Mouse (Mus musculus) gastrocnemius, postnatal 25 days (tissue): Measurements from ENCODE around the gene Rab11fip2. TPM values are rescaled to one million over a fixed set of nuclear protein-coding genes. Genes with fewer than 3 reads are reported as not detected.

Source experiments
- DNase-seq: peaks from one replicate; pipeline ENCODE4 v3.0.0; 2022
- long read RNA-seq, 2 experiments: library from polyadenylated mRNA; stranded (forward); transcript quantifications; one replicate each; pipeline ENCODE4 v2.0.0; 2021
- total RNA-seq, 2 experiments: library from RNA; stranded (reverse); gene quantifications; 1 replicate in 1 of 2; 2 replicates in 1 of 2; pipeline ENCODE4 v1.2.3; 2021

Gene Rab11fip2
- 1 to 10 TPM; 9.3 to 9.6 TPM for total RNA-seq
- long read RNA-seq, experiment 1: 0 reads
- long read RNA-seq, experiment 2: 0 reads

- peak; percentile 89 for DNase-seq
These were observed at the start of gene Rab11fip2 for GRCm38 (mm10) chr19:59943322-59943871. TSS of gene Rab11fip2 (minus strand) at chr19:59943654.

GRCm38 (mm10) chr19:59981588-59981987 is 38.1 kb upstream of the Rab11fip2 start:
- no peak for DNase-seq

GRCm38 (mm10) chr19:59954936-59955335 is 11.5 kb upstream of the Rab11fip2 start:
- DNase-seq: no peak

GRCm38 (mm10) chr19:59949731-59950130 is 6.3 kb upstream of the Rab11fip2 start:
- DNase-seq: no peak

GRCm38 (mm10) chr19:59942716-59943321 is 635 bp downstream of the Rab11fip2 start:
- no peak for DNase-seq

GRCm38 (mm10) chr19:59939711-59940110 is 3.7 kb downstream of the Rab11fip2 start:
- DNase-seq: no peak

- no peak for DNase-seq
These were observed 11.4 kb downstream of the Rab11fip2 start for GRCm38 (mm10) chr19:59932085-59932484.

- DNase-seq: no peak
These were observed 14.8 kb downstream of the Rab11fip2 start for GRCm38 (mm10) chr19:59928672-59929071.

- no peak for DNase-seq
These were observed 17.3 kb downstream of the Rab11fip2 start for GRCm38 (mm10) chr19:59926125-59926524.

GRCm38 (mm10) chr19:59920846-59921245 is 22.6 kb downstream of the Rab11fip2 start:
- DNase-seq: no peak

GRCm38 (mm10) chr19:59917901-59918613 is 25.4 kb downstream of the Rab11fip2 start:
- no peak for DNase-seq

- no peak for DNase-seq
These were observed 31.9 kb downstream of the Rab11fip2 start for GRCm38 (mm10) chr19:59911554-59911953.

- DNase-seq: no peak
These were observed 38.0 kb downstream of the Rab11fip2 start for GRCm38 (mm10) chr19:59905296-59906081.

- no peak for DNase-seq
These were observed 43.5 kb downstream of the Rab11fip2 start for GRCm38 (mm10) chr19:59899965-59900364.

- no peak for DNase-seq
These were observed 45.2 kb downstream of the Rab11fip2 start for GRCm38 (mm10) chr19:59898301-59898700.

GRCm38 (mm10) chr19:59889383-59889782 is 54.1 kb downstream of the Rab11fip2 start:
- DNase-seq: no peak

GRCm38 (mm10) chr19:59888846-59889245 is 54.6 kb downstream of the Rab11fip2 start:
- DNase-seq: no peak

- DNase-seq: no peak
These were observed 55.6 kb downstream of the Rab11fip2 start for GRCm38 (mm10) chr19:59887866-59888265.

- DNase-seq: no peak
These were observed 58.2 kb downstream of the Rab11fip2 start for GRCm38 (mm10) chr19:59885301-59885700.

- DNase-seq: no peak
These were observed 66.2 kb downstream of the Rab11fip2 start for GRCm38 (mm10) chr19:59877238-59877637.

GRCm38 (mm10) chr19:59866666-59867065 is 76.8 kb downstream of the Rab11fip2 start:
- DNase-seq: no peak

GRCm38 (mm10) chr19:59862423-59862822 is 81.0 kb downstream of the Rab11fip2 start:
- no peak for DNase-seq

GRCm38 (mm10) chr19:59860799-59861198 is 82.7 kb downstream of the Rab11fip2 start:
- DNase-seq: no peak
